Mouse (Mus musculus): ENCODE measurements around the gene Slc7a8. TPM values are rescaled to one million over a fixed set of nuclear protein-coding genes. Genes with fewer than 3 reads are reported as not detected.

Gene Slc7a8
- polyA plus RNA-seq, 1 experiment from 2014 or later = 4.9 TPM

DNA sequence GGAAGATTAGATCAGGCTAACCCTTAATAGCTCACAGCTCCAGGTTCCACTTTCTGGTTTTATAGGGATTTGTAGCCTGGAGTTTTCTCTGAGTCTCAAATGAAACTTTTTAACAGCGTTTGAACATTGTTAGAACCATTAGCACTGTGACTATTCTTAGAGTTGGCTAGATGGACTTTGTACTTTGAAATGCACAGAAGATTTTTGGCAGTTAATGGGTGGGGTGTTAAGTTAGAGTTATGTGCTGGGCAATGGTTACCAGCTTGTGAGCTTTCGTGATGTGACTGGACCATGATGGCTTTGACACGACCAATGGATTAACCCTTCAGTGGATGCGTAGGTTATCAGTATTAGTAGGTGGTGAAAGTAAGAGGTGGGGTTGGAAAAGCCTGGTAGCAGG lies 24.4 kb upstream of the Slc7a8 start:
- no peak overlapping the region for H3K4me3 ChIP-seq (ENCODE audit: low read depth, low read length)
- no peaks in the 10 kb centered on the region for H3K4me1 ChIP-seq (ENCODE audit: control insufficient read depth, low read depth, low read length)
- 53% methylated on average over 4 of the region's 4 CpGs for WGBS (ENCODE audit: insufficient replicate concordance)
- H3K27ac ChIP-seq (ENCODE audit: low read length) = no peak overlapping the region
- no peaks in the 10 kb centered on the region for H3K27me3 ChIP-seq (ENCODE audit: control insufficient read depth, insufficient read depth, low read depth, low read length)
- no peak overlapping the region for H3K4me2 ChIP-seq (ENCODE audit: low read depth, low read length)
- no peak overlapping the region for H3K9ac ChIP-seq (ENCODE audit: low read depth, low read length)
- no peaks in the 10 kb centered on the region for H3K9me3 ChIP-seq (replicated peaks; ENCODE audit: control insufficient read depth, low read length)
- H3K36me3 ChIP-seq (ENCODE audit: control insufficient read depth, insufficient read depth) = no peaks in the 10 kb centered on the region
- ATAC-seq (ENCODE audit: low read depth) = no peak

DNA sequence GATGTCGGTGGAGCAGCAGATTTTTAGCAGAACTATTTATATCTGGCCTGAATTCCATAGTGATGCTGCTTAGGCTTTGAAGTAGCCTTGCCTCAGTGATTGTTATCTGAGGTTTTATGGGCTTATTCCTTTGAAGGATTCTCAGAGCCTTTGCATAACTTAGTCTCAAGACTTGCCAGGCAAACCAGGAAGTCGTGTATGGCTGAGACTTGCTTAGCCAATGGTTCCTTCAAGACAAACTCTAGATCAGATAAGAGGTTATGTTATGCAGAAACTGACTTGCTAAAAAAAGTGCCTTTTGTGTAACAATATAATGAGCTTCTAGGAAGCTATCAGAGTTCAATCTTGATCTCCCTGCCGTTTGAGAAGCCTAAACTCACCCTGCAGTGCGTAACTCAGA lies 20.7 kb upstream of the Slc7a8 start:
- H3K9ac ChIP-seq (ENCODE audit: low read depth, low read length) = no peak overlapping the region
- 46% methylated on average over 4 of the region's 4 CpGs for WGBS (ENCODE audit: insufficient replicate concordance)
- no peak for ATAC-seq (ENCODE audit: low read depth)
- no peaks in the 10 kb centered on the region for H3K9me3 ChIP-seq (replicated peaks; ENCODE audit: control insufficient read depth, low read length)
- no peak overlapping the region for H3K4me2 ChIP-seq (ENCODE audit: low read depth, low read length)
- H3K4me1 ChIP-seq (ENCODE audit: control insufficient read depth, low read depth, low read length) = no peaks in the 10 kb centered on the region
- no peaks in the 10 kb centered on the region for H3K36me3 ChIP-seq (ENCODE audit: control insufficient read depth, insufficient read depth)
- H3K27me3 ChIP-seq (ENCODE audit: control insufficient read depth, insufficient read depth, low read depth, low read length) = no peaks in the 10 kb centered on the region
- no peak overlapping the region for H3K4me3 ChIP-seq (ENCODE audit: low read depth, low read length)
- no peak overlapping the region for H3K27ac ChIP-seq (ENCODE audit: low read length)

DNA sequence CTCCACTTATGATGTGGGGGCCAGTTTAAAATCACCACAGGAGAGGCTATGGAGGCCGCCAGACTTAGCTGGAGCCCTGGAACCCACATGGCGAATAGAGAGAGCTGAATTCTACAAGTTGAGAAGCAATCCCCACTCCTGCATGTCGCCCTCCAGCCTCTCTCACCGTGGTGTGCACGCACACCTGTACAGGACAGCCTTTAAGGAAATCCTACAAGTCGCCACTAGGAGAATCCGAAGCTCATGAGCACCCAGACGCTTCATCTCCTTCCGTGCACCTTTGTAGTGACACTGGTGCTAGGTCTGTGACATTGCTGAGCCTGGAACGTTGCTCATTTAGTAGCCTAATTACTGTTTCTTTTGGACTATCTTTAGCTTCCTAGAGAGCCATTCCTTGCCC lies 17.9 kb upstream of the Slc7a8 start:
- Histone ChIP-seq H3K4me1 (ENCODE audit: control insufficient read depth, low read depth, low read length) (no peaks in the 10 kb centered on the region), H3K4me3 (ENCODE audit: low read depth, low read length) (no peak overlapping the region), H3K27ac (ENCODE audit: low read length) (no peak overlapping the region), H3K4me2 (ENCODE audit: low read depth, low read length) (no peak overlapping the region), H3K9ac (ENCODE audit: low read depth, low read length) (no peak overlapping the region), H3K9me3 (replicated peaks; ENCODE audit: control insufficient read depth, low read length) (no peaks in the 10 kb centered on the region), H3K27me3 (ENCODE audit: control insufficient read depth, insufficient read depth, low read depth, low read length) (no peaks in the 10 kb centered on the region), H3K36me3 (ENCODE audit: control insufficient read depth, insufficient read depth) (no peaks in the 10 kb centered on the region)
- 48% methylated on average over 10 of the region's 10 CpGs for WGBS (ENCODE audit: insufficient replicate concordance)
- no peak for ATAC-seq (ENCODE audit: low read depth)

DNA sequence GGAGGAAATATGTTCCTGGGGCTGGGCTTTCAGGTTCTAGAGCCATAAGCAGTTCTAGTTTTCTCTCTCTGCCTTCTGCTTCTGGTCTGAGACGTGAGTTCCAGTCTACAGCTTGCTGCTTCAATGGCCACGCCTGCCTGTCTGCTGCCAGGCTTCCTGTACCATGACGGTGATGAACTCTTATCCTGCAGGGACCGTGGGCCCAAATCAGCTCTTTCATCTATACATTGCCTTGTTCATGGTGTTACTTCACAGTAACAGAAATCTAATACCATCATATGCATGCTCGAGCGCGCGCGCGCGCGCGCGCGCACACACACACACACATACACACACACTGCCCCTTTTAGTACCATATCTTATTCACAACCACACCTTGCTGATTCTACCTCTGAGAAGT lies 15.0 kb upstream of the Slc7a8 start:
- no peaks in the 10 kb centered on the region for H3K9me3 ChIP-seq (replicated peaks; ENCODE audit: control insufficient read depth, low read length)
- H3K27me3 ChIP-seq (ENCODE audit: control insufficient read depth, insufficient read depth, low read depth, low read length) = no peaks in the 10 kb centered on the region
- H3K27ac ChIP-seq (ENCODE audit: low read length) = no peak overlapping the region
- H3K4me1 ChIP-seq (ENCODE audit: control insufficient read depth, low read depth, low read length) = no peaks in the 10 kb centered on the region
- no peak overlapping the region for H3K9ac ChIP-seq (ENCODE audit: low read depth, low read length)
- H3K4me2 ChIP-seq (ENCODE audit: low read depth, low read length) = no peak overlapping the region
- 83% methylated on average over 15 of the region's 15 CpGs for WGBS (ENCODE audit: insufficient replicate concordance)
- H3K4me3 ChIP-seq (ENCODE audit: low read depth, low read length) = no peak overlapping the region
- no peaks in the 10 kb centered on the region for H3K36me3 ChIP-seq (ENCODE audit: control insufficient read depth, insufficient read depth)
- ATAC-seq (ENCODE audit: low read depth) = no peak

DNA sequence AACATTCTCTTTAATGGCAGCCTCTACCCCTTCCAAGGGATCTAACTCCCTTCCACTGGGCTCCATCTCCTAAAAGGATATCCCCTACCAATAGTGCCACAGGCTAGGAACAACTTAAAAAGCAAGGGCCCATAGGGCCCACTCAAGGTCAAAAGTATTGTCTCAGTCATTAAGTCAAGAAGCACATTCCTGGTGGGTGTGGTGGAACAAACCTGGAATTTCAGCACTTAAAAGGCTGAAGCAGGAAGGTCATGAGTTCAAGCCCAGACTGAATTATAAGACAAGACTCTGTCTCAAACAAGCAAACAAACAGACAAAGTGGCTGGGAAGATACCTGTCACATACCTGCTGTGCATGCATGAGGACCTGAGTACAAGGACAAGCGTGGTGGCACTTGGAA lies 14.2 kb upstream of the Slc7a8 start:
- Histone ChIP-seq H3K27ac (ENCODE audit: low read length) (no peak overlapping the region), H3K4me3 (ENCODE audit: low read depth, low read length) (no peak overlapping the region), H3K36me3 (ENCODE audit: control insufficient read depth, insufficient read depth) (no peaks in the 10 kb centered on the region), H3K9ac (ENCODE audit: low read depth, low read length) (no peak overlapping the region), H3K4me1 (ENCODE audit: control insufficient read depth, low read depth, low read length) (no peaks in the 10 kb centered on the region), H3K9me3 (replicated peaks; ENCODE audit: control insufficient read depth, low read length) (no peaks in the 10 kb centered on the region), H3K4me2 (ENCODE audit: low read depth, low read length) (no peak overlapping the region), H3K27me3 (ENCODE audit: control insufficient read depth, insufficient read depth, low read depth, low read length) (no peaks in the 10 kb centered on the region)
- no peak for ATAC-seq (ENCODE audit: low read depth)
- WGBS (ENCODE audit: insufficient replicate concordance) = 70% methylated on average over 1 of the region's 1 CpGs

DNA sequence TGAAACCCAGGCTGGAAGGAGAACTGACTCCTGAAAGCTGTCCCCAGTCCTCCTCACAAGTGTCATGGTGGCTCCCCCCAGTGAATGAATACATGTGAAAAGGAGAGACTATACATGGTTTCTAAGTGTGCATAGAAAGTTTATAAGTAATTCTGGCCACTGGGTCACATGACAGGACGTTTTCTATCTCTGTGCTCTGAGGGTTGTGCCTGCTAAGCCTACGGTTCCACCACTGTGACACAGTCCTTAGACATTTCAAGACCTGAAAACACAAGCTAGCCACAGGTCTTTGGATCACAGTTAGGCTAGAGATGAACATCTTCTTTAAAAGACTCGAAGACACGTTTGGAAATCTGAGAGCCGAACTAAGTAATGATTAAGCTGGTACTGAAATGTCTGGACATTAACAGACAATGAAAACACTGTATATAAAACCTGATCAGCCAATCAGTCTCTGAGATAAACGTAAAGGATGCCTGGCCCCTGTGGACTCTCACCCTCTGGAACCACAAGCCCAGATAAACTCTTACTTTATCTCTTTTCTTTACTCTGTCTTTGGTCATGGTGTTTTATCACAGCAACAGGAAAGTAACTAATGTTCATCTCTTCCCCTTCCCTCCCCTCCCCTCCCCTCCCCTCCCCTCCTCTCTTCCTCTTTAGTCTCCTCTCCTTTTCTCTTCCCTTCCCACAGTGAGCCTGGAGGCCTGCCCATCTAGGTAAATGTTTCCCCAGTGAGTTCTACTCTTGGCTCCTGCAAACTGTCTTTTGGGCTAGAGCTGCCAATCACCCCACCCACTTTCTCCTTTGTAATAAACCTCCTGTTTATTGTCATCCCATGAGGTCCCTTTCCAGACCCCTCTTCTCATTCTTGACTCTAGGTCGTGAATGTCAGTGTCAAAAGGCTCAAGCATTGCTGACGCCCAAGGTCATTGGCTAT lies 12.4 kb upstream of the Slc7a8 start:
- no peaks in the 10 kb centered on the region for H3K27me3 ChIP-seq (ENCODE audit: control insufficient read depth, insufficient read depth, low read depth, low read length)
- no peak overlapping the region for H3K27ac ChIP-seq (ENCODE audit: low read length)
- no peak overlapping the region for H3K4me3 ChIP-seq (ENCODE audit: low read depth, low read length)
- H3K9ac ChIP-seq (ENCODE audit: low read depth, low read length) = no peak overlapping the region
- no peak overlapping the region for H3K4me2 ChIP-seq (ENCODE audit: low read depth, low read length)
- H3K36me3 ChIP-seq (ENCODE audit: control insufficient read depth, insufficient read depth) = no peaks in the 10 kb centered on the region
- WGBS (ENCODE audit: insufficient replicate concordance) = 47% methylated on average over 8 of the region's 8 CpGs
- H3K4me1 ChIP-seq (ENCODE audit: control insufficient read depth, low read depth, low read length) = no peaks in the 10 kb centered on the region
- no peak for ATAC-seq (ENCODE audit: low read depth)
- no peaks in the 10 kb centered on the region for H3K9me3 ChIP-seq (replicated peaks; ENCODE audit: control insufficient read depth, low read length)

DNA sequence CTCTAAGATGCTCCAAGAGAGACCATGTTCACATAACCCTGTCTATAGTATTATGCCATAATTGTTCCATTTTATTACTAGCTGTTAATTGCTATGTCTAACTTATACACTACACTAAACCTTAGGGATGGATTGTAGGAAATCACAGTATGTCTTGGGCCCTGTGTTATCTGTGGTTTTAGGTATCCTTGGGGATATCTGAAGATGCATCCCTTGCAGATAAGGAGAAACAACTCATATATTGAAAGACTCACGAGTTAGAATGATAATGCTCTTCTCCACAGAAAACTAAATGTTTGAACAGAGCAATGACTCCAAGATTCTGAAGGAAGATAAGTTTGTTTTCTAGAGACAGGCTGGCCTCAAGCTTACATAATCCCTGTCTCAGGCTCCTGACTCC lies 11.6 kb upstream of the Slc7a8 start:
- Histone ChIP-seq H3K9ac (ENCODE audit: low read depth, low read length) (no peak overlapping the region), H3K36me3 (ENCODE audit: control insufficient read depth, insufficient read depth) (no peaks in the 10 kb centered on the region), H3K27ac (ENCODE audit: low read length) (no peak overlapping the region), H3K27me3 (ENCODE audit: control insufficient read depth, insufficient read depth, low read depth, low read length) (no peaks in the 10 kb centered on the region), H3K4me2 (ENCODE audit: low read depth, low read length) (no peak overlapping the region), H3K4me1 (ENCODE audit: control insufficient read depth, low read depth, low read length) (no peaks in the 10 kb centered on the region), H3K9me3 (replicated peaks; ENCODE audit: control insufficient read depth, low read length) (no peaks in the 10 kb centered on the region), H3K4me3 (ENCODE audit: low read depth, low read length) (no peak overlapping the region)
- ATAC-seq (ENCODE audit: low read depth) = no peak
- WGBS (ENCODE audit: insufficient replicate concordance) = 27% methylated on average over 1 of the region's 1 CpGs

DNA sequence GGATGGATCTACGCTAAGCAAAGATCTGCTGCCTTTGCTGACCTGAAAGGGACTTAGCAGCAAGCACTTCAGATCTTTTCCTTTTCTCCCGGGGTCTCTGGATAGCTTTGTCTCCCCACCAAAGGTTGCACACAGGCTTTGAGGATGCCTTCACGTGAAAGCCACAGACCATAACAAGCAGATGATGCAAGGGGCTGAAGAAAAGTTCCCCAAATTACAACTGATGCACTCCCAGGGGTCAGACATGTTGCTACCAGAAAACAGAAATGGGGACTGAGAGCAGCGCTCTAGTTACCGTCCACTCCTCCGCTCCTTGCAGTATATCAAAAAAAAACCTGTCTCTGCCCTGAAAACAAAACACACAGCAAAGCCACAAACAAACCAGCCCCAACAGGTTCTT lies 10.4 kb upstream of the Slc7a8 start:
- H3K4me1 ChIP-seq (ENCODE audit: control insufficient read depth, low read depth, low read length) = no peaks in the 10 kb centered on the region
- H3K36me3 ChIP-seq (ENCODE audit: control insufficient read depth, insufficient read depth) = no peaks in the 10 kb centered on the region
- no peaks in the 10 kb centered on the region for H3K27me3 ChIP-seq (ENCODE audit: control insufficient read depth, insufficient read depth, low read depth, low read length)
- no peaks in the 10 kb centered on the region; the same call in 1 of the 2 replicates for H3K9me3 ChIP-seq (replicated peaks; ENCODE audit: control insufficient read depth, low read length)
- H3K4me3 ChIP-seq (ENCODE audit: low read depth, low read length) = no peak overlapping the region
- WGBS (ENCODE audit: insufficient replicate concordance) = 55% methylated on average over 6 of the region's 6 CpGs
- ATAC-seq (ENCODE audit: low read depth) = no peak
- no peak overlapping the region for H3K4me2 ChIP-seq (ENCODE audit: low read depth, low read length)
- no peak overlapping the region for H3K27ac ChIP-seq (ENCODE audit: low read length)
- H3K9ac ChIP-seq (ENCODE audit: low read depth, low read length) = no peak overlapping the region

DNA sequence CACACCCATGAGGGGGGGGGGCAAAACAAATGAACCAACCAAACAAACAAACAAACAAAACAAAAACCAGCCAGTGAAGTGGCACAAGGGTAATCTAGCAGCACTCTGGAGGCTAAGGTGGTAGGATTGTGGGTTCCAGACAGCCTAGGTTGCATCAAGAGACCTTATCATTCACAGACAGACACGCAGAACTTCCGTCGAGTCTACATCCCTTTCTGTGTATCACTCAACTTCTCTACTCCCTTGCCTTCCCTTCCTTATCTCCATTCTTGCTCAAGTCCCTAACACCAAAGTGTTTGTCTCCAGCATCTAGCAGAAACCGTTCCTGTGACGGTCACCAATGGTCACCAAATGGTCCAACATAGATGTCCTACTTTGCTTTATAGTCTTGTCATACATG lies 6.5 kb upstream of the Slc7a8 start:
- Histone ChIP-seq H3K27ac (ENCODE audit: low read length) (no peak overlapping the region), H3K9ac (ENCODE audit: low read depth, low read length) (no peak overlapping the region), H3K4me3 (ENCODE audit: low read depth, low read length) (no peak overlapping the region), H3K9me3 (replicated peaks; ENCODE audit: control insufficient read depth, low read length) (no peaks in the 10 kb centered on the region; the same call in 1 of the 2 replicates), H3K4me2 (ENCODE audit: low read depth, low read length) (no peak overlapping the region), H3K4me1 (ENCODE audit: control insufficient read depth, low read depth, low read length) (no peaks in the 10 kb centered on the region), H3K27me3 (ENCODE audit: control insufficient read depth, insufficient read depth, low read depth, low read length) (no peaks in the 10 kb centered on the region), H3K36me3 (ENCODE audit: control insufficient read depth, insufficient read depth) (no peaks in the 10 kb centered on the region)
- peak; percentile 37; the same call in 1 of the 2 replicates for ATAC-seq (ENCODE audit: low read depth)
- 38% methylated on average over 5 of the region's 5 CpGs for WGBS (ENCODE audit: insufficient replicate concordance)

Measured in liver, embryonic 16.5 days (tissue).